Mouse (Mus musculus) intestine, embryonic 15.5 days (tissue): ENCODE measurements around the gene Plin3. TPM values are rescaled to one million over a fixed set of nuclear protein-coding genes. Genes with fewer than 3 reads are reported as not detected.

Source experiments
- ATAC-seq: fragments of 200-750 bp; cut with Nextera tagmentation; 2 replicates; pipeline ENCODE4 v1.8.0; 2017; ENCODE audit warnings: moderate TSS enrichment, moderate library complexity
- H3K27ac ChIP-seq: fragments of 300-500 bp; sonication (generic); 2 replicates; pipeline ENCODE4 v1.5.1; 2015; ENCODE audit warnings: mild to moderate bottlenecking, inconsistent platforms
- H3K27me3 ChIP-seq: fragments of 300-500 bp; sonication (generic); replicated peaks from 2 replicates; pipeline ENCODE4 v1.6.1; 2015; ENCODE audit warnings: inconsistent platforms
- H3K36me3 ChIP-seq: fragments of 300-500 bp; sonication (generic); 2 replicates; pipeline ENCODE4 v1.6.1; 2015; ENCODE audit warnings: inconsistent platforms
- H3K4me1 ChIP-seq: fragments of 300-500 bp; sonication (generic); replicated peaks from 2 replicates; pipeline ENCODE4 v1.6.1; 2015; ENCODE audit warnings: inconsistent platforms
- H3K4me2 ChIP-seq: fragments of 300-500 bp; sonication (generic); replicated peaks from 2 replicates; pipeline ENCODE4 v1.6.1; 2015; ENCODE audit warnings: mild to moderate bottlenecking, inconsistent platforms
- H3K4me3 ChIP-seq: fragments of 300-500 bp; sonication (generic); replicated peaks from 2 replicates; pipeline ENCODE4 v1.5.1; 2015; ENCODE audit warnings: inconsistent platforms
- H3K9ac ChIP-seq: fragments of 300-500 bp; sonication (generic); 2 replicates; pipeline ENCODE4 v1.6.1; 2015; ENCODE audit warnings: inconsistent platforms
- H3K9me3 ChIP-seq: fragments of 300-500 bp; sonication (generic); 2 replicates; pipeline ENCODE4 v1.6.1; 2016; ENCODE audit warnings: inconsistent platforms
- WGBS: fragments of 180-500 bp; shearing (Covaris S2); methylation state at CpG from one replicate; pipeline ENCODE4 v1.1.7; 2015; 5-methylcytosine and 5-hydroxymethylcytosine counted together
- polyA plus RNA-seq: library from polyadenylated mRNA; unstranded; fragments of >200 nt; fragmentation: Nextera tagmentation; extraction: Ambion mirVana; gene quantifications from 2 replicates; pipeline ENCODE4 v1.2.1, GENCODE M21; 2015

Plin3 gene
- polyA plus RNA-seq, 1 experiment from 2014 or later = 153 TPM

DNA sequence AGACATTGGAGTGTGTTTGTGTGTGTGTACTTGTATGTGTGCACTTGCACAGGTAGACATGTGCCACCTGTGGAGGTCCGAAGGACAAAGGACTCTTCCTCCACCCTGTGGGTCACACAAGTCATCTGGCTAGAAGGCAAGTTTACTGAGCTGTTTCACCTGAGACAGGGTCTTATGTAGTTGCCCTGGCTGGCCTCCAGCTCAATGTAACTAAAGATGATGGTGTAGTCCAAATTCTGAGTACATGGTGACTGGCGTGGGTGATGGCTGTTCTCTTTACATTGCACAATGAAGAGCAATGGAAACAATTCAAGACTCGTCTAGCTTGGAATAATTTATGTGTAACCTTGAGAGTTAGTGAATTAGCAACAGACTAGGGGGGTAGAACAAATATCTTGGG is 31.7 kb upstream of the Plin3 start:
- WGBS = 64% methylated on average over 3 of the region's 3 CpGs
- Histone ChIP-seq H3K27me3 (no peaks in the 10 kb centered on the region), H3K4me1 (peaks cover 23% of the 10 kb centered on the region), H3K27ac (no peak overlapping the region), H3K9me3 (no peaks in the 10 kb centered on the region), H3K36me3 (peaks cover 6% of the 10 kb centered on the region), H3K4me2 (0 out of 2 replicates have a peak overlapping the region, but pooled peaks have one; percentile 88), H3K9ac (no peak overlapping the region), H3K4me3 (no peak overlapping the region)
- ATAC-seq = no peak

GRCm38 (mm10) chr17:56309191-56309945 is 16.7 kb upstream of the Plin3 start:
- no peaks in the 10 kb centered on the region for H3K27me3 ChIP-seq
- H3K27ac ChIP-seq = no peak overlapping the region
- no peak overlapping the region for H3K4me2 ChIP-seq
- H3K9ac ChIP-seq = no peak overlapping the region
- no peak for ATAC-seq
- H3K4me3 ChIP-seq = no peak overlapping the region
- WGBS = 78% methylated on average over 15 of the region's 15 CpGs
- no peaks in the 10 kb centered on the region for H3K9me3 ChIP-seq
- peaks cover 36% of the 10 kb centered on the region for H3K4me1 ChIP-seq
- peaks cover 48% of the 10 kb centered on the region for H3K36me3 ChIP-seq

DNA sequence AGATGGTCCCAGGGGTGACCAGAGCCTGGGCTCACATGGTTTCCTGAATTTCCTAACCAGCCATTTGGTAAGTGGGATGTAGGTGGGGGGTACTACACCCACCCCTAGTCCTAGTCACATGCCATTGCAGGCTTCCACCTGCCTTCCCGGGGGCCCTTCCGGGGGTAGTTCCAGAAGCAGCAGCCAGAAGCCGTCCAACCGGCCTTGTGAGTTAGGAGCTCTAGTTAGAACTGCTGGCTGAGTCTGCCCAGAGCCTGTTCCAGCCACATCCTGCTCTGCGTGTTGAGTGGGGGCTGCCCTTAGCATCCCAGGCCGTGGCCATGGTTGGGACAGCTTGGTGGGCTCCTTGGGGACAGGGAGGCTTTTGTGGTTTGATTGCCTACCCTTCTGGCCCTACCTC is 15.4 kb upstream of the Plin3 start:
- ATAC-seq = peak; percentile 13; the same call in 1 of the 2 replicates

DNA sequence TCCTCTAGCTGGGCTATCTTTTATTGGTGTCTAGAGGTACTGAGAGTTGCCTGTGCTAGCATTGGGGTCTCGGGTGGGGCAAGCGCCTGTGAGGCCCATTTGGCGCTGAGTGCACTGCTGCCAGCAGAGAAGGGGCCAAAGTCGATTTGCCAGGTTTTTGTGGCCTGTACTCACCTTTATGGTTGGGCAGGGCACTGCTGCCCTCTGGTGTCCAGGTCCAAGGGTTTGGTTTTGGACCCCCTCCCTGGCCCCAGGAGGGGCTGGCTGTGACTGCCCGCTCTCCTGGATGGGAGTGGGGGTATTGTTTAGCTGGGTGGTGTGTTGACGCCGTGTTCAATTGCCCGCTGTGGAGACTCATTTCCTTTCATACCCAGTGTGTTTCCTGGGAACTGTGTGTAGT is 13.2 kb upstream of the Plin3 start:
- Histone ChIP-seq H3K27ac (peak overlapping the region; percentile 73), H3K36me3 (peaks cover 20% of the 10 kb centered on the region), H3K4me1 (peaks cover 46% of the 10 kb centered on the region), H3K9me3 (no peaks in the 10 kb centered on the region), H3K9ac (peak overlapping the region; percentile 32), H3K27me3 (no peaks in the 10 kb centered on the region), H3K4me3 (peak overlapping the region; percentile 71), H3K4me2 (peak overlapping the region; percentile 95)
- peak; percentile 10 for ATAC-seq
- 48% methylated on average over 8 of the region's 8 CpGs for WGBS

More for the DNA sequence above, 15.4 kb upstream of the Plin3 start:
- WGBS = 50% methylated on average over 6 of the region's 6 CpGs
- no peaks in the 10 kb centered on the region for H3K27me3 ChIP-seq
- peak overlapping the region; percentile 31; the same call in 1 of the 2 replicates for H3K4me2 ChIP-seq
- no peaks in the 10 kb centered on the region for H3K9me3 ChIP-seq
- H3K4me3 ChIP-seq = no peak overlapping the region; the same call in 1 of the 2 replicates
- peaks cover 36% of the 10 kb centered on the region for H3K4me1 ChIP-seq
- H3K9ac ChIP-seq = peak overlapping the region; percentile 10; the same call in 1 of the 2 replicates
- H3K36me3 ChIP-seq = peaks cover 38% of the 10 kb centered on the region
- H3K27ac ChIP-seq = peak overlapping the region; percentile 48; the same call in 1 of the 2 replicates

DNA sequence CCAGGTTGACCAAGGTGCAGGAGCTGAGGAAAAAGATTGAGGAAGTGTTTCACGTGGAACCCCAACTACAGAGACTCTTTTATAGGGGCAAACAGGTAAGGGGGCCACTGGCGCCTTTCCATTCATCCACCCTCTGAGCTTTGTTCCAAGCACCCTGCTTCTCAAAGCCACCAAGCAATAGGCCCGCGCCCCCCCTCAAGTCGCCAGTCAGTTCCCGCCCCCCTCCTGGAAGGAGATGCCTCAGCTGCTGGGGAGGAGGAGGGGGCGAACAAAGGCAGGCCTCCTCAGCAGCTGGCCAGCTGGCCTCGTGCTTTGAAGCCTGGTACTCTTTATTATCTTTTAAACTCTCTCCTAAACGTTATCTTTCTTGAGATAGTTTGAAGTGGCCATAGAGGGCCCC is 12.5 kb upstream of the Plin3 start:
- Histone ChIP-seq H3K4me3 (peak overlapping the region; percentile 71), H3K9ac (peak overlapping the region; percentile 67), H3K27me3 (no peaks in the 10 kb centered on the region), H3K36me3 (peaks cover 13% of the 10 kb centered on the region), H3K9me3 (no peaks in the 10 kb centered on the region), H3K27ac (peak overlapping the region; percentile 73), H3K4me1 (peaks cover 46% of the 10 kb centered on the region), H3K4me2 (peak overlapping the region; percentile 95)
- WGBS = 12% methylated on average over 9 of the region's 9 CpGs
- 0 out of 2 replicates have a peak, but pooled peaks have one; percentile 0 for ATAC-seq

DNA sequence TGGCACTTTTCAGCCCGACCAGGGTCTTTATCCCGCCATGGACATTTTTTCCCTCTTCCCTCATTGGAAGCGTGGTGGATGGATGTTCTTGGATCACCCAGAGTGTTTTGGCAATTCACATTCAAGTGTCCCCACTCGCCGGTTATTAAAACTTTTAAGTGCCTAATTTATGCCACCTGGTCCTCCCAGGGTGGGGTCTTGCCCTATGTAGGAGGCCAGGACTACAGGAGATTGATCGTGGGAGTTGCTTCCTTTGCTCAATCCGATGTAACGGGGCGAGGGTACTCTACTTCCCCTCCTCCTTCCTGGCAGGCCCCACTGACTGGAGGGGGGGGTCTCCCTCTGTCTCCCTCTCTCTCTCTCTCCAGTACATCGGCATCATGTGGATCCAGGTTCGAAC is 12.0 kb upstream of the Plin3 start:
- H3K27me3 ChIP-seq = no peaks in the 10 kb centered on the region
- ATAC-seq = no peak
- peaks cover 10% of the 10 kb centered on the region; the same call in 1 of the 2 replicates for H3K36me3 ChIP-seq
- peaks cover 46% of the 10 kb centered on the region for H3K4me1 ChIP-seq
- peak overlapping the region; percentile 95 for H3K4me2 ChIP-seq
- WGBS = 6% methylated on average over 11 of the region's 11 CpGs
- H3K9me3 ChIP-seq = no peaks in the 10 kb centered on the region
- peak overlapping the region; percentile 71 for H3K4me3 ChIP-seq
- H3K27ac ChIP-seq = peak overlapping the region; percentile 73
- peak overlapping the region; percentile 67 for H3K9ac ChIP-seq

DNA sequence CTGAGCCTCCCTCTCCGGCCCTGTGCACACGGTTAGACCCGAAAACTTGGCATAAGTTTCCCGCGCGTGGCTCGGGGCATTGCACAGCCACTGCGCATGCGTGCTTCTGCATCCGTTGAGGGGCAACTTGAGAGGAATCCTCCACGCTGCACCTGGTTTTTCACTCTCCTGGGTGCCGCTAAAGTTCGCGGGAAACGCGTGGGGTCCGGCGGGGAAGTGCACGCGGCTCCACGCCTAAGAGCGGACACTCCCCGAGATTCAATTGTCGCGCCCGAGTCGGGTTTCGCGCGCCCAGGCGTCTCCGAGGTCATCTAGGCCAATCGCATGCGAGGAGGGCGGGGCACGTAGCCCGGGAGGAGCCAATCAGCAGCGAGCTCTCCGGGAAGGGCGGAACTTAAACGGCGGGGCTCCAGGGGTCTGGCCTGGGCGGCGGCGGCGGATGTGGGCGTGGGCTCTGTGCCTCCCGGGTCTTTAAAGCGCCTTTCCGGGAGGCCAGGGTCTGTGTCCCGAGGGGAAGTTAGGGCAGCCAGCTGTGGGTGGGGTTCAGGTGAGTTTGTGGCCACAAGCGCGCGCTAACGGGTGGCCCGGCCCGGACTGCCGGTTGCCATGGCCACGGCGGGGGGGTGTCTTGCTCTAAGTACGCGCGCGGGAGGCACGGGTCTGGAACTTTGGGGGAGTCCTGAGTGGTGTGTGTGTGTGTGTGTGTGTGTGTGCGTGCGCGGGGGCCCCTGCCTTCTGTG is 11.3 kb upstream of the Plin3 start:
- WGBS = under 1% methylated on average over 68 of the region's 68 CpGs
- Histone ChIP-seq H3K4me1 (peaks cover 43% of the 10 kb centered on the region), H3K27ac (peak overlapping the region; percentile 92), H3K9me3 (no peaks in the 10 kb centered on the region), H3K9ac (peak overlapping the region; percentile 67), H3K27me3 (no peaks in the 10 kb centered on the region), H3K4me2 (peak overlapping the region; percentile 95), H3K4me3 (peak overlapping the region; percentile 71), H3K36me3 (peaks cover 3% of the 10 kb centered on the region; the same call in 1 of the 2 replicates)
- ATAC-seq = peak; percentile 89

DNA sequence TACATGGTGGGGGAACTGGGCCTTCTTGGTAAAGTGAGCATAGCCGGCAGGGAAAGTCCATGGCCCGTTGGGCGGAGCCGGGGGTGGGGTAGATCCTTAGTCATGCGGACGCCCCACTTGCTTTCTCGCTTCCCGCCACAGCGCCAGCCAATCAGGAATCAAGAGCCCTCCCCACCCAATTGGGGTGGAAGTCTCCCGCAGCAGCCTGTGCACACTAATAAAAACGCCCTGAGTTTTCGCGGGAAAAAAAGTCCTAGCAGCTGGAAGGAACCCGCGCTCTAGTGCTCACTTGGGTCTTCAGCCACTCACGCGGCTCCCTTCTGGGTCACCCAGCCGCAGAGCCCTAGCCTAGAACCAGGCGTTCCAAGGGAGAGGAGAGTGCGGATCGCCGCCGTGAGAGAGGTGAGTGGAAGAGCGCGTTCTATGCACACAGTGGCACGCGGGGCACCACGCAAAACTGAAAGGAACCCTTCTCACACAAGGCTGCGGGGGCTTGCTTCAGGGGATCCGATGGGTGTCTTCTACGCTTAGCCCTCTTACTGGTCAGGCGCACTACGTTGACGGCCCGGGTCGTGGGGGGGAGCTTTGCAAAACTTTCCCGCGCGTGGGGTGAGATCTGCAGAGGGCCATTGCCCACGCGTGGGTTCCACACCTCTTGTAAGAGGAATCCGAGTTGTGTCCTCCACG is 10.6 kb upstream of the Plin3 start, which contains the start of gene Uhrf1:
TSS of gene Uhrf1 (plus strand) at position 162 of the 687 bp plus-strand sequence.
- under 1% methylated on average over 42 of the region's 43 CpGs for WGBS
- ATAC-seq = peak; percentile 81
- peaks cover 2% of the 10 kb centered on the region; the same call in 1 of the 2 replicates for H3K36me3 ChIP-seq

GRCm38 (mm10) chr17:56302363-56302996 is 9.8 kb upstream of the Plin3 start:
- no peaks in the 10 kb centered on the region for H3K27me3 ChIP-seq
- peaks cover 2% of the 10 kb centered on the region; the same call in 1 of the 2 replicates for H3K36me3 ChIP-seq
- ATAC-seq = peak; percentile 16
- H3K4me3 ChIP-seq = peak overlapping the region; percentile 71; the same call in 1 of the 2 replicates
- peak overlapping the region; percentile 67; the same call in 1 of the 2 replicates for H3K9ac ChIP-seq
- peak overlapping the region; percentile 92 for H3K27ac ChIP-seq
- H3K4me1 ChIP-seq = peaks cover 36% of the 10 kb centered on the region
- peak overlapping the region; percentile 95 for H3K4me2 ChIP-seq
- H3K9me3 ChIP-seq = no peaks in the 10 kb centered on the region
- 23% methylated on average over 13 of the region's 13 CpGs for WGBS

More for the DNA sequence above, 10.6 kb upstream of the Plin3 start, which contains the start of gene Uhrf1:
- H3K9me3 ChIP-seq = no peaks in the 10 kb centered on the region
- peak within 1 kb of the TSS; percentile 92 for H3K27ac ChIP-seq
- H3K4me2 ChIP-seq = peak within 1 kb of the TSS; percentile 95
- peak within 1 kb of the TSS; percentile 71 for H3K4me3 ChIP-seq
- no peaks in the 10 kb centered on the region for H3K27me3 ChIP-seq
- peaks cover 43% of the 10 kb centered on the region for H3K4me1 ChIP-seq
- H3K9ac ChIP-seq = peak within 1 kb of the TSS; percentile 67

- no peaks in the 10 kb centered on the region for H3K36me3 ChIP-seq
- no peak within 1 kb of the TSS for H3K9ac ChIP-seq
- H3K27me3 ChIP-seq = no peaks in the 10 kb centered on the region
- no peak within 1 kb of the TSS for H3K27ac ChIP-seq
- no peaks in the 10 kb centered on the region for H3K9me3 ChIP-seq
- H3K4me1 ChIP-seq = peaks cover 15% of the 10 kb centered on the region
- 92% methylated on average over 9 of the region's 9 CpGs for WGBS
- ATAC-seq = no peak
- H3K4me2 ChIP-seq = no peak within 1 kb of the TSS
- H3K4me3 ChIP-seq = no peak within 1 kb of the TSS
Observed at GRCm38 (mm10) chr17:56300186-56300585, 7.5 kb upstream of the Plin3 start, which contains the start of gene Arrdc5. Gene Arrdc5, minus strand, starts transcription at chr17:56300286.

DNA sequence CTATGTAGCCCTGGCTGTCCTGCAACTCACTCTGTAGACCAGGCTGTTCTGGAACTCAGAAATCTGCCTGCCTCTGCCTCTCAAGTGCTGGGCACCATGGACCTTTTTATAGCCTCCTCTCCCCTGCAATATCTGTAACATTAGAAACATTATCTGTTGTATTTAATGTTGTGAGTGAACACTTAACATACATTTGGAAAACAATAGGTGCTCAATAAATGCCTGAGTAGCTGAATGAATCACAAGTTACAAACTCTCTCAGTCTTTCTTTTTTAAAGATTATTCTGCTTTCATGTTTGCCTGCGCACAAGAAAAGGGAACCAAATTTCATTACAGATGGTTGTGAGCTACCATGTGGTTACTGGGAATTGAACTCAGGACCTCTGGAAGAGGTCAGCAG is 5.6 kb upstream of the Plin3 start:
- no peak overlapping the region for H3K4me2 ChIP-seq
- 91% methylated on average over 1 of the region's 1 CpGs for WGBS
- ATAC-seq = no peak
- no peak overlapping the region for H3K4me3 ChIP-seq
- no peaks in the 10 kb centered on the region for H3K36me3 ChIP-seq
- H3K9ac ChIP-seq = no peak overlapping the region
- H3K9me3 ChIP-seq = no peaks in the 10 kb centered on the region
- H3K4me1 ChIP-seq = peaks cover 9% of the 10 kb centered on the region
- H3K27ac ChIP-seq = no peak overlapping the region
- H3K27me3 ChIP-seq = no peaks in the 10 kb centered on the region
